Mouse (Mus musculus): ENCODE data around the gene Nxf7. TPM values are rescaled to one million over a fixed set of nuclear protein-coding genes. Genes with fewer than 3 reads are reported as not detected.
"Not testable (repeated sequence)": the region's sequence is repeated elsewhere in the genome, so short reads cannot be mapped to it uniquely, and the experiment has no call there.

Nxf7 gene
- not detected in 2 replicates for polyA plus RNA-seq (2012; ENCODE audit: insufficient read depth, insufficient read length, missing spikeins)

- TF ChIP-seq CTCF (IDR thresholded peaks at IDR 0.05; ENCODE audit: low read depth, low read length): no peak
- no peak for TF ChIP-seq POLR2A (IDR thresholded peaks at IDR 0.05; ENCODE audit: borderline replicate concordance, low read depth, low read length)
- H3K27ac ChIP-seq (ENCODE audit: insufficient read depth, low read depth, low read length): no peak within 1 kb of the TSS
- H3K4me1 ChIP-seq (ENCODE audit: control insufficient read depth, insufficient read depth, low read length): no peaks in the 10 kb centered on the region
- H3K4me3 ChIP-seq (ENCODE audit: insufficient read depth, low read length): no peak within 1 kb of the TSS
These were observed at the start of gene Nxf7 for GRCm38 (mm10) chrX:135598677-135599076. Nxf7 (minus strand) TSS chrX:135598777.

DNA sequence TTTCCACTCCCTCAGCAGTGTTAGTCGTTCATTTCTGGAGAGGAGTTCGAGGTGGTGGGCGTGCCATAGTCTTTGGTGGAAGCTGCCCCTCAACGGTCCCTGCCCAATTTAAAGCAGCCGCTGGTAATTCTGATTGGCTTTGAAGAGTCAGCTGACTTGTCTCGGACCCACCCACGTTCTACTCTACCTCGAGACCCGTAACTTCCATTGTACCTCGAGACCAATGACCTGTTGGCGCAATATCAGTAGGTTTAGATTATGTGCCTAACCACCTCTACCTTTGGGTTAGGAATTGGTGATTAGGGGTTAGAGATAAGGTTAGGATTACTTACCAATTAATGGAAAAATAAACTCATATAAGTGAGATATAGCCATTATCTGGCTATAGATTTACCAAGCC lies 29.0 kb upstream of the Nxf7 start, which contains the start of gene Prame:
Gene Prame (minus strand): TSS at position 101 of the 400 bp plus-strand sequence.
- Histone ChIP-seq H3K4me3 (ENCODE audit: insufficient read depth, low read length) (no peak within 1 kb of the TSS), H3K27ac (ENCODE audit: insufficient read depth, low read depth, low read length) (no peak within 1 kb of the TSS), H3K4me1 (ENCODE audit: control insufficient read depth, insufficient read depth, low read length) (no peaks in the 10 kb centered on the region)
- no peak for TF ChIP-seq CTCF (IDR thresholded peaks at IDR 0.05; ENCODE audit: low read depth, low read length)
- TF ChIP-seq POLR2A (IDR thresholded peaks at IDR 0.05; ENCODE audit: borderline replicate concordance, low read depth, low read length): no peak

GRCm38 (mm10) chrX:135601298-135602029 lies 2.9 kb upstream of the Nxf7 start:
- not testable (repeated sequence) for H3K27ac ChIP-seq (ENCODE audit: insufficient read depth, low read depth, low read length); H3K4me3 ChIP-seq (ENCODE audit: insufficient read depth, low read length); H3K4me1 ChIP-seq (ENCODE audit: control insufficient read depth, insufficient read depth, low read length)

GRCm38 (mm10) chrX:135598096-135598495 lies 481 bp downstream of the Nxf7 start:
- Histone ChIP-seq H3K27ac (ENCODE audit: insufficient read depth, low read depth, low read length) (no peak overlapping the region), H3K4me1 (ENCODE audit: control insufficient read depth, insufficient read depth, low read length) (no peaks in the 10 kb centered on the region), H3K4me3 (ENCODE audit: insufficient read depth, low read length) (no peak overlapping the region)
- TF ChIP-seq CTCF (IDR thresholded peaks at IDR 0.05; ENCODE audit: low read depth, low read length): no peak
- no peak for TF ChIP-seq POLR2A (IDR thresholded peaks at IDR 0.05; ENCODE audit: borderline replicate concordance, low read depth, low read length)

DNA sequence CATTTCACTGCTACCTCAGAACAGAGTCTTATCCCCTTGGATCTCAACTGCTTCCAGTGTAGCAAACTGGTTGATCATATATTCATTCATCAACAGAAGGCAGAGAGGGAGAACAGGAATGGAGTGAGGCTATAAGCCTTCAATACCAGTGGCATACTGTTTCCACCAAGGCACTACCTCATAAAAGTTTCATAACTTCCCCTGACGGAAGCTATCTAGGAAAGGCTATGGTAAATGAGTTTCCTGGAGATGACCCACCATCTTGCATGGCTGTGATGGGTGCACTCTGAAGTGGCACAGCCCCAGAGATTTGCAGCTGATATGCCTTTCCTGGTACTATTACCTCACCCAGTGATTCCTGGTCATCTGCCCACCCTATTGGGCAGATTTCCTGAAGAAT lies 22.2 kb downstream of the Nxf7 start:
- no peak overlapping the region for H3K27ac ChIP-seq (ENCODE audit: insufficient read depth, low read depth, low read length)
- TF ChIP-seq CTCF (IDR thresholded peaks at IDR 0.05; ENCODE audit: low read depth, low read length): no peak
- TF ChIP-seq POLR2A (IDR thresholded peaks at IDR 0.05; ENCODE audit: borderline replicate concordance, low read depth, low read length): no peak
- no peaks in the 10 kb centered on the region for H3K4me1 ChIP-seq (ENCODE audit: control insufficient read depth, insufficient read depth, low read length)
- H3K4me3 ChIP-seq (ENCODE audit: insufficient read depth, low read length): no peak overlapping the region

- not testable (repeated sequence) for H3K27ac ChIP-seq (ENCODE audit: insufficient read depth, low read depth, low read length); H3K4me1 ChIP-seq (ENCODE audit: control insufficient read depth, insufficient read depth, low read length); H3K4me3 ChIP-seq (ENCODE audit: insufficient read depth, low read length)
These were observed 23.5 kb downstream of the Nxf7 start for GRCm38 (mm10) chrX:135574958-135575628.

GRCm38 (mm10) chrX:135574261-135574957 lies 24.2 kb downstream of the Nxf7 start:
- not testable (repeated sequence) for H3K4me3 ChIP-seq (ENCODE audit: insufficient read depth, low read length); H3K27ac ChIP-seq (ENCODE audit: insufficient read depth, low read depth, low read length); H3K4me1 ChIP-seq (ENCODE audit: control insufficient read depth, insufficient read depth, low read length)

GRCm38 (mm10) chrX:135569467-135569866 lies 29.1 kb downstream of the Nxf7 start:
- H3K4me1 ChIP-seq (ENCODE audit: control insufficient read depth, insufficient read depth, low read length); H3K4me3 ChIP-seq (ENCODE audit: insufficient read depth, low read length); H3K27ac ChIP-seq (ENCODE audit: insufficient read depth, low read depth, low read length): not testable (repeated sequence)

DNA sequence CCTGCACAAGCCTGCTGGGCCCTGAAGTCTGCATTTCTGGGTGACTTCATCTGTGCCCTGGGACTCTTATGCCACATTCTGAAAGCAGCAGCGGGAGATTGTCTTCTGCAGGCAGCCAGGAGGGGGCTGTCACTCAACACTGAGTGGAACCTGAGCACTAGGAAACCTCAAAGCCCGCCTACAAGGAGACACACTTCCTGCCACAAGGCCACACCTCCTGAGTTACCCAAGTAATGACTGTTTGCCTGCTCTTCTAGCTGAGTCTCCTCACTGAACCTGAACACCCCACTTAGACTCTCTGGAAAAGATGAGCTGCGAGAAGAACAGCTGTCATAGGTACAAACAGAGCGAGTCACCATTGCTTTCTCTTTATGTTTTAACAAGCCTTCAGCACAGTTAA lies 33.6 kb downstream of the Nxf7 start:
- H3K27ac ChIP-seq (ENCODE audit: insufficient read depth, low read depth, low read length); H3K4me1 ChIP-seq (ENCODE audit: control insufficient read depth, insufficient read depth, low read length); H3K4me3 ChIP-seq (ENCODE audit: insufficient read depth, low read length): not testable (repeated sequence)

DNA sequence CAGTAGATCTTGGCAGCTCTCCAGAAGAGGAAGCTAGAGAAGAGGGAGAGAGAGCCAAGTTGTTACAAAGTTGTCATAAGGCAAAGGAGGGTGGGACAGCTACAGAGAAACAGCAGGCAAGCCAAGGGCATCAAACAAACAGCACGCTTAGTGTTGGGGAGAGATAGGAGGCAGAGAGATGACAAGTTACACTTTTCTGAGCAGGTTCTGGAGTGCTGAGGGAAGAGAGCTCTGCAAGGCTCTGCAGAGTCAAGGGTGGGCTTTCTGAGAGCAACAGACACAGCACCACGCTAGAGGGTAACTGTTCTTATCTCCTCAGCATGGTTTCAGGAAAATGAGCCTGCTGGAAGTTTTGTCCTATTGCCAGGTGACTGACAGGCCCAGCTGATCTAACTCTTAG lies 35.7 kb downstream of the Nxf7 start:
- Histone ChIP-seq H3K27ac (ENCODE audit: insufficient read depth, low read depth, low read length) (no peak overlapping the region), H3K4me3 (ENCODE audit: insufficient read depth, low read length) (no peak overlapping the region), H3K4me1 (ENCODE audit: control insufficient read depth, insufficient read depth, low read length) (no peaks in the 10 kb centered on the region)
- TF ChIP-seq POLR2A (IDR thresholded peaks at IDR 0.05; ENCODE audit: borderline replicate concordance, low read depth, low read length) (no peak), CTCF (IDR thresholded peaks at IDR 0.05; ENCODE audit: low read depth, low read length) (no peak)

GRCm38 (mm10) chrX:135561693-135562092 lies 36.9 kb downstream of the Nxf7 start:
- not testable (repeated sequence) for H3K27ac ChIP-seq (ENCODE audit: insufficient read depth, low read depth, low read length); H3K4me1 ChIP-seq (ENCODE audit: control insufficient read depth, insufficient read depth, low read length); H3K4me3 ChIP-seq (ENCODE audit: insufficient read depth, low read length)

- H3K4me3 ChIP-seq (ENCODE audit: insufficient read depth, low read length); H3K4me1 ChIP-seq (ENCODE audit: control insufficient read depth, insufficient read depth, low read length); H3K27ac ChIP-seq (ENCODE audit: insufficient read depth, low read depth, low read length): not testable (repeated sequence)
These were observed 37.6 kb downstream of the Nxf7 start for GRCm38 (mm10) chrX:135560933-135561332.

DNA sequence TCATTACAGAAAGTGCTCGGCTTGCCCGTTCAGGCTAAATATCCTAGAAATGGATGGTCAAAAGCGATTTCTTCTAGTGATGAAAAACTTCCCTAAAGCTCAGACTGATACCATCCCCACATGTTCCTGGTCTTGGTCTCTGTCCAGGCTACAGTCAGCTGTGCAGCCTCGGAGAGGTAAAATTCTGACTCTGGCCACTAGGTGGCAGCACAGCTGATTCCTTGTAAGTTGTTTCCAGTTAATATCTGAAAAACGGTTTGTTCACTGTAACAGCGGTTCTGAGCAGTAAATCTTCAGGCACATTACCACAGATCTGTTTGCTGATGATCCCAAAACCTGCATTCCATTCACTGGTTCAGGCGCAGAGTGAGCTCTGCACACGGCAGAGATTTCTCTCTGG lies 38.9 kb downstream of the Nxf7 start:
- not testable (repeated sequence) for H3K4me1 ChIP-seq (ENCODE audit: control insufficient read depth, insufficient read depth, low read length); H3K4me3 ChIP-seq (ENCODE audit: insufficient read depth, low read length); H3K27ac ChIP-seq (ENCODE audit: insufficient read depth, low read depth, low read length)

All from bone marrow macrophage, adult 2 months (primary cell).